Mouse (Mus musculus) thymus, postnatal 0 days (tissue): ENCODE results near the gene Oat. TPM values are rescaled to one million over a fixed set of nuclear protein-coding genes. Genes with fewer than 3 reads are reported as not detected.

Experiments used
- DNase-seq: peaks from one replicate; pipeline ENCODE4 v3.0.0-alpha.2; 2015; ENCODE audit warnings: low spot score
- polyA plus RNA-seq: library from polyadenylated mRNA; unstranded; fragments of >200 nt; fragmentation: Nextera tagmentation; extraction: Ambion mirVana; gene quantifications from 2 replicates; pipeline ENCODE4 v1.2.1, GENCODE M21; 2015

Gene Oat
- polyA plus RNA-seq, 1 experiment from 2014 or later: 109 TPM

- DNase-seq: no peak
These were observed 29.1 kb downstream of the Oat start for GRCm38 (mm10) chr7:132547126-132547525.

- no peak for DNase-seq
These were observed 33.8 kb downstream of the Oat start for GRCm38 (mm10) chr7:132542427-132542826.

- no peak for DNase-seq
These were observed 34.6 kb downstream of the Oat start for GRCm38 (mm10) chr7:132541566-132541965.

GRCm38 (mm10) chr7:132540597-132540996 lies 35.6 kb downstream of the Oat start:
- DNase-seq: no peak

GRCm38 (mm10) chr7:132529206-132529605 lies 47.0 kb downstream of the Oat start:
- no peak for DNase-seq

- DNase-seq: no peak
These were observed 62.7 kb downstream of the Oat start for GRCm38 (mm10) chr7:132513419-132513982.

- DNase-seq: no peak
These were observed 67.1 kb downstream of the Oat start for GRCm38 (mm10) chr7:132509110-132509509.

Other genes starting within 250 kb of the Oat start
- 0.05 TPM in 1 of 2 replicates, not detected in the other for gene Nkx1-2, start 23.2 kb upstream of the Oat start, polyA plus RNA-seq
- 7.5 and 8.8 TPM in 2 replicates for gene Lhpp, start 34.2 kb upstream of the Oat start, polyA plus RNA-seq
- gene Fam53b, start 237.5 kb upstream of the Oat start, polyA plus RNA-seq: 30.5 and 37.7 TPM in 2 replicates